Mouse (Mus musculus) heart, embryonic 10.5 days (tissue): Measurements from ENCODE around the gene Usp29. TPM values are rescaled to one million over a fixed set of nuclear protein-coding genes. Genes with fewer than 3 reads are reported as not detected.
"Not testable (repeated sequence)": the region's sequence is repeated elsewhere in the genome, so short reads cannot be mapped to it uniquely, and the experiment has no call there.

Experiments
- DNase-seq: peaks from one replicate; pipeline ENCODE4 v3.0.0-alpha.2; 2017; ENCODE audit warnings: low spot score
- H3K27ac ChIP-seq: fragments of 300-500 bp; sonication (generic); 2 replicates; pipeline ENCODE4 v1.5.1; 2016; ENCODE audit warnings: mild to moderate bottlenecking
- H3K27me3 ChIP-seq: fragments of 300-500 bp; sonication (generic); 2 replicates; pipeline ENCODE4 v1.6.1; 2016; ENCODE audit warnings: mild to moderate bottlenecking; ENCODE audit not compliant: poor library complexity, insufficient read depth, severe bottlenecking
- H3K36me3 ChIP-seq: fragments of 300-500 bp; sonication (generic); 2 replicates; pipeline ENCODE4 v1.6.1; 2016; ENCODE audit warnings: mild to moderate bottlenecking, moderate library complexity
- H3K4me1 ChIP-seq: fragments of 300-500 bp; sonication (generic); 2 replicates; pipeline ENCODE4 v1.6.1; 2016; ENCODE audit warnings: mild to moderate bottlenecking
- H3K4me3 ChIP-seq: fragments of 300-500 bp; sonication (generic); 2 replicates; pipeline ENCODE4 v1.5.1; 2016; ENCODE audit warnings: mild to moderate bottlenecking, moderate library complexity
- H3K9me3 ChIP-seq: fragments of 300-500 bp; sonication (generic); 2 replicates; pipeline ENCODE4 v1.6.1; 2016; ENCODE audit warnings: mild to moderate bottlenecking, moderate library complexity
- WGBS: fragments of 180-500 bp; shearing (Covaris S2); methylation state at CpG from one replicate; pipeline ENCODE4 v1.1.7; 2016; 5-methylcytosine and 5-hydroxymethylcytosine counted together
- polyA plus RNA-seq: library from polyadenylated mRNA; unstranded; fragments of >200 nt; fragmentation: Nextera tagmentation; extraction: Ambion mirVana; gene quantifications from 2 replicates; pipeline ENCODE4 v1.2.1, GENCODE M21; 2016

The Usp29 gene
- polyA plus RNA-seq, 1 experiment from 2014 or later, result 20.7 TPM

GRCm38 (mm10) chr7:6731373-6731772 is 995 bp downstream of the Usp29 start:
- Histone ChIP-seq H3K4me1 (no peaks in the 10 kb centered on the region), H3K9me3 (peaks cover 40% of the 10 kb centered on the region), H3K4me3 (peak overlapping the region; percentile 68), H3K36me3 (peaks cover 13% of the 10 kb centered on the region), H3K27ac (peak overlapping the region; percentile 89), H3K27me3 (no peaks in the 10 kb centered on the region)
- no peak for DNase-seq
- 45% methylated on average over 3 of the region's 3 CpGs for whole genome bisulfite sequencing

GRCm38 (mm10) chr7:6731930-6732329 is 1.6 kb downstream of the Usp29 start:
- H3K4me1 ChIP-seq, result no peaks in the 10 kb centered on the region
- H3K9me3 ChIP-seq, result peaks cover 40% of the 10 kb centered on the region
- H3K27ac ChIP-seq, result peak overlapping the region; percentile 89
- WGBS, result 55% methylated on average over 4 of the region's 4 CpGs
- peaks cover 11% of the 10 kb centered on the region for H3K36me3 ChIP-seq
- peak; percentile 65 for DNase-seq
- no peaks in the 10 kb centered on the region for H3K27me3 ChIP-seq
- H3K4me3 ChIP-seq, result peak overlapping the region; percentile 68

GRCm38 (mm10) chr7:6736060-6736459 is 5.7 kb downstream of the Usp29 start:
- Histone ChIP-seq H3K4me1 (no peaks in the 10 kb centered on the region), H3K9me3 (no peaks in the 10 kb centered on the region), H3K27ac (no peak overlapping the region), H3K4me3 (no peak overlapping the region), H3K27me3 (no peaks in the 10 kb centered on the region), H3K36me3 (peaks cover under 1% of the 10 kb centered on the region; the same call in 1 of the 2 replicates)
- no peak for DNase-seq
- 87% methylated on average over 1 of the region's 1 CpGs for WGBS

- 25% methylated on average over 10 of the region's 10 CpGs for WGBS
- H3K9me3 ChIP-seq, result no peaks in the 10 kb centered on the region
- peaks cover 4% of the 10 kb centered on the region; the same call in 1 of the 2 replicates for H3K36me3 ChIP-seq
- H3K4me1 ChIP-seq, result peaks cover 15% of the 10 kb centered on the region
- no peaks in the 10 kb centered on the region for H3K27me3 ChIP-seq
- peak overlapping the region; percentile 79 for H3K27ac ChIP-seq
- 0 out of 2 replicates have a peak overlapping the region, but pooled peaks have one; percentile 20 for H3K4me3 ChIP-seq
- DNase-seq, result no peak
Observed at GRCm38 (mm10) chr7:6744281-6744904, 14.0 kb downstream of the Usp29 start.

GRCm38 (mm10) chr7:6749196-6749595 is 18.8 kb downstream of the Usp29 start:
- H3K36me3 ChIP-seq, result no peaks in the 10 kb centered on the region
- DNase-seq, result no peak
- H3K27me3 ChIP-seq, result no peaks in the 10 kb centered on the region
- no peaks in the 10 kb centered on the region for H3K9me3 ChIP-seq
- 79% methylated on average over 7 of the region's 7 CpGs for WGBS
- no peak overlapping the region for H3K4me3 ChIP-seq
- H3K4me1 ChIP-seq, result peaks cover 18% of the 10 kb centered on the region
- H3K27ac ChIP-seq, result no peak overlapping the region

- WGBS, result 26% methylated on average over 4 of the region's 4 CpGs
Observed at GRCm38 (mm10) chr7:6753440-6753839, 23.1 kb downstream of the Usp29 start.

GRCm38 (mm10) chr7:6756777-6757291 is 26.5 kb downstream of the Usp29 start:
- Histone ChIP-seq H3K4me1 (peaks cover 7% of the 10 kb centered on the region), H3K9me3 (no peaks in the 10 kb centered on the region), H3K27me3 (no peaks in the 10 kb centered on the region), H3K4me3 (no peak overlapping the region), H3K36me3 (no peaks in the 10 kb centered on the region; the same call in 1 of the 2 replicates), H3K27ac (no peak overlapping the region)
- DNase-seq, result no peak
- 71% methylated on average over 4 of the region's 4 CpGs for WGBS

More at GRCm38 (mm10) chr7:6753440-6753839, 23.1 kb downstream of the Usp29 start:
- no peaks in the 10 kb centered on the region for H3K9me3 ChIP-seq
- H3K27ac ChIP-seq, result 0 out of 2 replicates have a peak overlapping the region, but pooled peaks have one; percentile 6
- H3K4me1 ChIP-seq, result peaks cover 15% of the 10 kb centered on the region
- no peak overlapping the region for H3K4me3 ChIP-seq
- no peak for DNase-seq
- H3K27me3 ChIP-seq, result no peaks in the 10 kb centered on the region
- H3K36me3 ChIP-seq, result no peaks in the 10 kb centered on the region

- DNase-seq, result no peak
- Histone ChIP-seq H3K27ac (no peak overlapping the region), H3K4me3 (no peak overlapping the region), H3K36me3 (peaks cover 3% of the 10 kb centered on the region), H3K4me1 (no peaks in the 10 kb centered on the region), H3K27me3 (no peaks in the 10 kb centered on the region), H3K9me3 (no peaks in the 10 kb centered on the region)
- WGBS, result 70% methylated on average over 12 of the region's 12 CpGs
Observed at GRCm38 (mm10) chr7:6759698-6760097, 29.3 kb downstream of the Usp29 start.

GRCm38 (mm10) chr7:6760170-6760569 is 29.8 kb downstream of the Usp29 start:
- WGBS, result 45% methylated on average over 6 of the region's 6 CpGs

GRCm38 (mm10) chr7:6765240-6765639 is 34.9 kb downstream of the Usp29 start:
- H3K9me3 ChIP-seq, result no peaks in the 10 kb centered on the region
- DNase-seq, result no peak
- peaks cover 25% of the 10 kb centered on the region for H3K36me3 ChIP-seq
- WGBS, result 32% methylated on average over 5 of the region's 5 CpGs
- H3K27me3 ChIP-seq, result no peaks in the 10 kb centered on the region
- peak overlapping the region; percentile 23; the same call in 1 of the 2 replicates for H3K27ac ChIP-seq
- H3K4me1 ChIP-seq, result peaks cover 13% of the 10 kb centered on the region
- no peak overlapping the region for H3K4me3 ChIP-seq

More at GRCm38 (mm10) chr7:6760170-6760569, 29.8 kb downstream of the Usp29 start:
- no peak overlapping the region for H3K27ac ChIP-seq
- no peaks in the 10 kb centered on the region for H3K27me3 ChIP-seq
- H3K4me1 ChIP-seq, result peaks cover 2% of the 10 kb centered on the region; the same call in 1 of the 2 replicates
- peaks cover 3% of the 10 kb centered on the region for H3K36me3 ChIP-seq
- no peak for DNase-seq
- H3K4me3 ChIP-seq, result no peak overlapping the region
- H3K9me3 ChIP-seq, result no peaks in the 10 kb centered on the region

- whole genome bisulfite sequencing, result 4% methylated on average over 8 of the region's 8 CpGs
- H3K36me3 ChIP-seq, result peaks cover 21% of the 10 kb centered on the region
- peaks cover 37% of the 10 kb centered on the region for H3K4me1 ChIP-seq
- peak; percentile 82 for DNase-seq
- H3K4me3 ChIP-seq, result peak overlapping the region; percentile 30; the same call in 1 of the 2 replicates
- H3K9me3 ChIP-seq, result no peaks in the 10 kb centered on the region
- H3K27me3 ChIP-seq, result no peaks in the 10 kb centered on the region
- H3K27ac ChIP-seq, result peak overlapping the region; percentile 86
Observed at GRCm38 (mm10) chr7:6770286-6770685, 39.9 kb downstream of the Usp29 start.

GRCm38 (mm10) chr7:6773865-6774413 is 43.6 kb downstream of the Usp29 start:
- not testable (repeated sequence) for H3K9me3 ChIP-seq, DNase-seq, H3K36me3 ChIP-seq, H3K4me3 ChIP-seq, H3K27me3 ChIP-seq
- Histone ChIP-seq H3K27ac (peak overlapping the region; percentile 82), H3K4me1 (peaks cover 65% of the 10 kb centered on the region)
- WGBS, result 36% methylated on average over 11 of the region's 11 CpGs

GRCm38 (mm10) chr7:6776314-6777059 is 46.1 kb downstream of the Usp29 start:
- Histone ChIP-seq H3K36me3 (no peaks in the 10 kb centered on the region), H3K4me1 (peaks cover 48% of the 10 kb centered on the region), H3K27ac (peak overlapping the region; percentile 87), H3K27me3 (no peaks in the 10 kb centered on the region), H3K4me3 (no peak overlapping the region; the same call in 1 of the 2 replicates), H3K9me3 (no peaks in the 10 kb centered on the region)
- 79% methylated on average over 10 of the region's 10 CpGs for WGBS
- DNase-seq, result no peak
